Mouse (Mus musculus) stomach, postnatal 0 days (tissue): Measurements from ENCODE around the gene Stk39.

Source experiments
- CTCF ChIP-seq: IDR thresholded peaks from 2 replicates; pipeline ENCODE4 v1.5.1; 2016; ENCODE audit warnings: antibody characterized with exemption, low read depth, mild to moderate bottlenecking, moderate library complexity
- EP300 ChIP-seq: optimal IDR thresholded peaks from 2 replicates; pipeline ENCODE3; 2016; ENCODE audit warnings: antibody characterized with exemption

- TF ChIP-seq CTCF (peak; percentile 87), EP300 (no peak)
Observed at GRCm38 (mm10) chr2:68364181-68364900, 107.7 kb downstream of the Stk39 start.
